Mouse (Mus musculus) effector memory CD4-positive, alpha-beta T cell, adult 7 months (primary cell): ENCODE measurements around the gene Zfp365. TPM values are rescaled to one million over a fixed set of nuclear protein-coding genes. Genes with fewer than 3 reads are reported as not detected.

Source experiments
- polyA plus RNA-seq: library from polyadenylated mRNA; unstranded; fragments of 100-300 nt; shearing (Covaris generic); gene quantifications from one replicate; pipeline ENCODE4 v1.2.1, GENCODE M21; 2017

Gene Zfp365
- polyA plus RNA-seq = 0.44 TPM

GRCm38 (mm10) chr10:67912337-67912776 lies at the start of gene Zfp365:
Zfp365 (minus strand) TSS chr10:67912662.

Other genes starting within 250 kb of the Zfp365 start
- 0.23 TPM for gene Rtkn2, start 66.9 kb upstream of the Zfp365 start, polyA plus RNA-seq